Mouse (Mus musculus): ENCODE results near the gene Kcnj10.

Kcnj10 gene

DNA sequence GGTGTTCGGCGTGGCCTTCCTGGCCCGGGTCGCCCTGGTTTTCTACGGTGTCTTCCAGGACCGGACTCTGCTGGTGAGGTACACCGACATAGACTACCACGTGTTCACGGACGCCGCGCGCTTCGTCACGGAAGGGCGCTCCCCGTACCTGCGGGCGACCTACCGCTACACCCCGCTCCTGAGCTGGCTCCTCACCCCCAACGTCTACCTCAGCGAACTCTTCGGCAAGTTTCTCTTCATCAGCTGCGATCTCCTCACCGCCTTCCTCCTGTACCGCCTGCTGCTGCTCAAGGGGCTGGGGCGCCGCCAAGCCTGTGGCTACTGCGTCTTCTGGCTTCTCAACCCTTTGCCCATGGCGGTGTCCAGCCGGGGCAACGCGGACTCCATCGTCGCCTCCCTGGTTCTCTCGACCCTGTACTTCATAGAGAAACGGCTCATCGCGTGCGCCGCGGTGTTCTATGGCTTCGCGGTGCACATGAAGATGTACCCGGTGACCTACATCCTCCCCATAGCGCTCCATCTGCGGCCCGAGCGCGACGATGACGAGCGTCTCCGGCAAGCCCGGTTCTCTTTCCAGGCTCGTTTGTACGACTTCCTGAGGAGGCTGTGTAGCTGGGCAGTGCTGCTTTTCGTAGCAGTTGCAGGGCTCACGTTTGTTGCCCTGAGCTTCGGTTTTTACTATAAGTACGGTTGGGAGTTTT, 35.9 kb downstream of the Kcnj10 start:
- peak; percentile 40 for DNase-seq (ENCODE audit: low read depth)

DNA sequence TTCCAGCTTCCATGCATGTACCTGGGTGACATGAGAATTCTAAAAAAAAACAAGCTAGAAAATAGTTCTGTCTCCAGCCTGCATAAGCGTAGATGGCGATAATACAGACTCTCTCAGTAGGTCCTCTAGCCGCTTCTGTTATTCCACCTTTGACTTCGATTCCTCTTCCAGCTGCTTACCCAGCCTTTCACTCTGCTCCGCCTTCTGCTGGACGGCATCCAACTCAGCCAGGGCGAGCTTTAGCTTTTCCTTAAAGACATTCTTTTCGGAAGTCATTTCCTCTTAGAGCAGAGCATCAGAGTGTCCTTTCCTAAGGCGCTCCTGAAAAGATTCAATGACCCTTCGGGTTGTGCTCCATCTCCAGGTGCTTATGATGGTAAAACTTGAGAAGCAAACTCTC, 39.1 kb downstream of the Kcnj10 start:
- no peak for DNase-seq (ENCODE audit: low read depth)

DNA sequence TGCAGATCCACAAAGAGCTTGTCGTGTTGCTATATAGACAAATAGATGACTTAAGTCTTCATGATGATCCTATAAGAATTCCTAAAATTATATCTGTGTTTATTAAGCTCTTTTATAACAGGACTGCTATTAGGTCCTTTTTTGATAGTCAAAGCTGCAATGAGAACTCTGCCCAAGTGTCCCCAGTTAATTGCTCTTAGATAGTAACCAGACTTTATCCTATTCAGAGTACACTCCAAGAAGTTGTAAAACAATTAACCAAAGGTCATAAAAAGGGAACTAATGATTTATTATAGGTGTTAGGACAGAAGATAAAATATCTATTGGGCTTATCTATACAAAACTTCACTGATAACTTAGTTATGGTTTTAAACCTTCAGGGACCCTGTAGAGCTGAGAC, 41.1 kb downstream of the Kcnj10 start:
- no peak for DNase-seq (ENCODE audit: low read depth)

DNA sequence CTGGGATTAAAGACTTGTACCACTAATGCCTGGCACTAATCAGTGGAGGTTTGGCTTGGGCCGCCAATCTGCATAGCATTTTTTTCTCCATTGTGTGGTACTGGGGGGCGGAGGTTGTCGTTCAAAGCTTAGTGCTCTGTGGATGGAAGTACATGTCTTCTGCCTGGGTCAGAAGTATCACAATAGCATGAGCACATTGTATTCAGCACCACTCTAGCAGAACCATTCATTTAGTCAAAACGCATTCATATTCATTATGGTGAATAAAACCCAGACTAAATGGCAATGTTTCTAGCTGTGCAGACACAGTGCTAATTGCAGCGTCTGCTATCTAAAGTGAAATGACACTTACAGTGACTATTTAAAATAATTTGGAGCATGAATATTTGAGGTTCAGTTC, 46.2 kb downstream of the Kcnj10 start:
- no peak for DNase-seq (ENCODE audit: low read depth)

DNA sequence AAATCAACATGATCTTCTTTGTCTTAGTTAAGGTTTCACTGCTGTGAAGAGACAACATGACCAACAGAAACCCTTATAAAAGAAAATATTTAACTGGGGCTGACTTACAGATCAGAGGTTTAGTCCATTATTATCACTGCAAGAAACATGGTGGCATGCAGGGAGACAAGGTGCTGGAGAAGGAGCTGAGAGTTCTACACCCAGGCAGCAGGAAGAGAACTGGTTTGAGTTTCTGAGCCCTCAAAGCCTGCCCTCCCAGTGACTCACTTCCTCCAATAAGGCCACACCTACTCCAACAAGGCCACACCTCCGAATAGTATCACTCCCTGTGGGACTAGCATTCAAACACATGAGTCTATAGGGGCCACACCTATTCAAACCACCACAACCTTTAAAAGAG, 49.8 kb downstream of the Kcnj10 start:
- peak; percentile 82 for DNase-seq (ENCODE audit: low read depth)

DNA sequence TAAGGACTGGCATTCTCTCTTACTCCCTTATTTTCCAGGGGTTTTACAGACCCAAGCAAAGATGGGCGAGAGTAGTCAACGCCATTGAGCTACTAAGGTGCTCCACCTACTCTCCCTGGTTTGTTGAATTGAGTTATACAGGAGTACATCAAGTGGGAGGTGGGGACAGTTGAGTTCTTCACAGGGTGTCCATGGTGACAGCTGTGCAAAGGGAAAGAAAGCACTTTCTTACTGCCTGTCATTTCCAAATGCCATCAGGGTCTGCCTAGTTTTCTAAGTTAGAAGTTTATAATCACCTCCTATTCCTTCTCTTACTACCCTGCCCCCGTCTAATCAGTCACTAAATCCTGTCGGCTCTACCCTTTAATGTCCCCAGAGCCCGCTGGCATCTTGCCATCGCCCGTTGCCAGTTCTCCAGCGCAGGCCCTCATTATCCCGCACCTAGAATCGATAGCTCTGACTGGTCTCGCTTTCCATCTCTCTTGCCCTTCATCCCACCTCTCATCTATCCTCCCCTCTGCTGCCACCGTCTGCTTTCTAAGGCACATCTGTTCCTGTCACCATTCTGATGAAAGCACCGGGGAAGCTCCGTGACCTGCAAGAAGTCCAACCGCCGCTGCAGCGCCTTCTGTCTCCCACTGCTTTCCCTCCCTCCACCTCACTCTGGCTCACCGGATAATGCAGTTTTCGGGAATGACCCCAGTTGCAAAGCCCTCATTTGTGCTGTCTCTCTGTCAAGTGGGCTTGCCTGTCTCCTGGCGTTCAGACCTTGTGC, 51.0 kb downstream of the Kcnj10 start:
- no peak for DNase-seq (ENCODE audit: low read depth)

DNA sequence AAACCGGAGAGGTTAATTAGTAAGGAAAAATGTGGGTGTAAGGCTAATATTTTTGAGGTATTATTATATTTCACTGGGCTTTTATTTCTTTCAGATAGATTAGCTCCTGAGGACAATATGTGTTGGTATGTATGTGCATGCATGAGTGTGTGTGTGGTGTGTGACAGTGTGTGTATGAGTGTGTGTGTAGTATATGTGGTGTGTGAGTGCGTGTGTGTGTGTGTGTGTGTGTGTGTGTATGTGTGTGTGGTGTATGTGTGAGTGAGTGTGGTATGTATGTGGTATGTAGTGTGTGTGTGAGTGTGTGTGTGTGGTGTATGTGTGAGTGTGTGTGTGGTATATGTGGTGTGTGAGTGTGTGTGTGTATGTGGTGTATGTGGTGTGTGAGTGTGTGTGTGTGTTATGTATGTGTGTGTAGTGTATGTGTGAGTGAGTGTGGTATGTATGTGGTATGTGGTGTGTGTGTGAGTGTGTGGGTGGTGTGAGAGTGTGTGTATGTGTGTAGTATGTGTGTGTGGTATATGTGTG, 51.7 kb downstream of the Kcnj10 start:
- DNase-seq (ENCODE audit: low read depth) = no peak

DNA sequence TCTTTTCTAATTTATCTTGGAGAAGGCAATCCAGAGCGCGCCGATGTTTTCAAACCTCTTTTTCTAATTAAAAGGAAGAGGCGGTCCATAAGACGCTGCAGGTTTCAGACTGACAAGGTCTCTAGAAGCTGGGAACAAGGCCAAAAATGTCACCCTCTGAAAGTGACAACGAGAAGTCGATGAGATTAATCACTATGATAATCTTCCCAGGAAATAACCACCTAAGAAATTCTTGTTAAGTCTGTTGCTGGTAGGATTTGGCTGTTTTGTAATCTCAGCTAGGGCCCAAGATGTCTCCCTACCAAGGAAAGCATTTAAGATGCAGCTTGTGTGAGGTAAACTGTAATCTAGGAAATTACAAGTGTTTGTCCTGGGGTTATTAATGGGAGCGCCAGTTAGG, 52.7 kb downstream of the Kcnj10 start:
- DNase-seq (ENCODE audit: low read depth) = peak; percentile 63

DNA sequence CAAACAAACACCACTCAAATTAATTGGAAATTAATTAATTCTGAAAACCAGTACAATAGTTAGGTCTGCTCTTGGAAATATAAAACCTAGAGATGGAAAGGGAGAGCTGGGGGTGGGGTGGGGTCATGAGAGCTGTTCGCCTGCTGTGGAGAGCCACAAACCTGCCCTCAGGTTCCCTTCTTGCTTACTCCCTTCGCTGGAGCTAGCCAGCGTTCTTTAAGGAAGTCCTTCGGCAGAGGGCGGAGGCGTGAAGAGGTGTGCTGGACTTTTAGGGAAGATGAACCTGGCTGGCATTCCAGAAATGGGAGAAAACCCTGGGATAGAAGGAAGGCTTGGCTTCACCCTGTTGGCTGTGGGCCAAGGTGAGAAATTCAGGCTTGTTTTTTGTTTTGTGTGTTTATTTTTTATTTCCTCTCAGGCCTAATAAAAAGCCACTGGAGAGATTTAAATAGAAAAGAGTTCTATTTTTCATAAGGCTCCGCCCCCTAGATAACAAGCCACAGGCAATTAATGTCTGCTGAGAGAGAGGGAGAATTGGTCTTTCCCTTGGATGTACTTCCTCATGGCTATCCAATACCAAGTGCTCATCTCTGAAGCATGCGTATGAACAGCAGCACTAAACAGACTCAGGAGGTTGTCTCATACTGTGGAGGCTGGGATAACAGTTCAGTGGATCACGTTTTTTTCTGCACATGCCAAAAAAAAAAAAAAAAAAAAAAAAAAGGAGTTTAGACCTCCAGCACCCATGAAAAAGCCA, 56.2 kb downstream of the Kcnj10 start:
- no peak for DNase-seq (ENCODE audit: low read depth)

DNA sequence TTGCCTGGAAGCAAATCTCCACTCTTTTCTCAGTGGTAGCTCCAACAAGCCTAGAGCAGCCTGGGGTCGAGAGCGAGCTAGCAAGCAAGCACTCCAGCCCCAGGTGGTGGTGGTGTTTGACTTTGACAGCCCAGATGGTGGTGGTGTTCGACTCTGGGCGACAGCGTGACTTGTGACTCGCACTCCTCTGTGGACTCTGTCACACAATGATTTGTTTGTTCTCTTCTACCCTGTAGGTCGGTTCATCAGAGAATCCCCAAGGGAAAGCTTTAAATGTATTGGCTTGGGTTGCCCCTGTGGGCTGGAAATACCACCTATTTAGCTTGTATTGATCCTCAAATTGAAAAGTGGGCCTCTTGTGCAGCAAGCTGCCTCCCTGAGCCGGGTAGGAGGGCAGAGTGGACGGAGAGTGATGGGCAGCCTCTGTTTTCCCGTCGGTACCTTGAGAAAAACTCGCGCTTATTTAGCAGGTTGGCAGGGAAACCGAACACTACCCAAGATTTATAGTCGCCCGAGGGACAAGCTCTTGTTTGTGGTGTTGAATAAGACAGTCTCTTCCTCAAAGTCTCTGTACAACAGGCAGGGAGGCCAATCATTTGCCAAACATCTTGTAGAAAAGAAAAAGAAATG, 65.2 kb downstream of the Kcnj10 start:
- DNase-seq (ENCODE audit: low read depth) = no peak

DNA sequence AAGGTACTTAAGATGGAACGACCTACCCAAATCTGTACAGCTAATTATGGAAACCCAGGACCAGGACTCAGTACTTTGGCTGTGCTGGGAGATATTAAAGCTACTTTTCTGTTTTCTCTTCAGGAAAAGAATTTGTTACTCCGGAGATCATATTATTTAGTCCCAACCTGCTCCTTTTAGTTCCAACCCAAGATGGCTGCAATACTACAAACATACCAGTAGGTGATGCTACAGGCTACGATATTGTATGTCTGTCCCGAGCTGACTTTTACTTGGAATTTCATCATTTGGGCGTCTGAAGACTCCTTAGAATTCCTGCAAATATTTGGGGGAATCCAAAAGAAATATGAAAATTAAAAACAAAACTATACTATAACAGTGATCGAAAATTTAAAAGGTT, 68.0 kb downstream of the Kcnj10 start:
- DNase-seq (ENCODE audit: low read depth) = peak; percentile 69

DNA sequence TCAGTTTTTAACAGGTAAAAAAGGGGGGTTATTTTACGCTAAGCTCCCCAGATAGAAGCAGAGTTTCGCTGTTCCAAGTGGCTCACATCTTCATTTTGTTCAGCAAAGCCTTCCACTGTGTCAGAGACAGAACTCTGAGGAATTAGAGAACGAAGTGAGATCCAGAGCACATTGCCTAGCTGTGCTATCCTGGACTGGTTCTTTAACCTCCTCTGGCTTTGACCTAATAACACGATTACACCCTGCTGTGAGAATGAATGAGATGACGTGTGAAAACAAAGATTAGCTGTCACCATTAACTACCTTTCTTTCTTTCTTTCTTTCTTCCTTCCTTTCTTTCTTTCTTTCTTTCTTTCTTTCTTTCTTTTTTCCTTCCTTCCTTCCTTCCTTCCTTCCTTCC, 68.4 kb downstream of the Kcnj10 start:
- DNase-seq (ENCODE audit: low read depth) = no peak

DNA sequence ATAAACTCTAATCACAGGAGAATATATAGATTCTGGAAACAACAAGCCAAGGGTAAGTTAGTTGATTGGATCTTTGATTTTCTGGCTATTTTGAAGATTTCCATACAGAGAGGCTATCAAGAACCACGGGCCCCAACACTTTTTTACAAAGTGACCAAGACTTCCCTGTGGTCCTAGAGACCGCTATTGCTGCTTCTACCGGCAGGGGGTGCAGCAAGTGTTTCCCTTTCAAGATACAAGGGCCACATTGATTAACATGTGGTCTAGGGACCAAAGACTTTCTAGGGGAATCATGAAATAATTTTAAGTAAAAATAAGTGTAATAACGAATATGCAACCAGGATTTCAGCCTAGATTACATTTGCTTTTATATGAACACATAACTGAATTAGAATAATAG, 69.8 kb downstream of the Kcnj10 start:
- DNase-seq (ENCODE audit: low read depth) = peak; percentile 73

DNA sequence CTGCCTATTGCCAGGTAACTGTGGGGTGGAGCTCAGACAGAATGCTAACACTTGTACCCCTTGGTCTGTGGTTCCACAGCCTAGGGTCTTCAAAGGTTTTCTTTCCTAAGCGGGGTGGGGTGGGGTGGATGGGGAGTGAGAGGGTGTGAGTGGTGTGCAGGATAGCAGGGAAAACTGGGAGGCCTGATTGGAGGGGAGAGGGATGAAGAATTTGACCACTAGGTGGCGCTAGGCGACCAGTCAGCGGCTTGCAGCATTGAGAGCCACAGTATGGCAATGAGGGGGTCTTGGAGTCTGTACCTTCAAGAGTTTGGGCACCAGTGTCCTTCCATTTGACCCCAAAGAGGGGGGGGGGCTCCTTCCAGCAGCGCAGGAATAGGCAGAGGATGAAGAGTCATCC, 71.2 kb downstream of the Kcnj10 start:
- DNase-seq (ENCODE audit: low read depth) = peak; percentile 60

DNA sequence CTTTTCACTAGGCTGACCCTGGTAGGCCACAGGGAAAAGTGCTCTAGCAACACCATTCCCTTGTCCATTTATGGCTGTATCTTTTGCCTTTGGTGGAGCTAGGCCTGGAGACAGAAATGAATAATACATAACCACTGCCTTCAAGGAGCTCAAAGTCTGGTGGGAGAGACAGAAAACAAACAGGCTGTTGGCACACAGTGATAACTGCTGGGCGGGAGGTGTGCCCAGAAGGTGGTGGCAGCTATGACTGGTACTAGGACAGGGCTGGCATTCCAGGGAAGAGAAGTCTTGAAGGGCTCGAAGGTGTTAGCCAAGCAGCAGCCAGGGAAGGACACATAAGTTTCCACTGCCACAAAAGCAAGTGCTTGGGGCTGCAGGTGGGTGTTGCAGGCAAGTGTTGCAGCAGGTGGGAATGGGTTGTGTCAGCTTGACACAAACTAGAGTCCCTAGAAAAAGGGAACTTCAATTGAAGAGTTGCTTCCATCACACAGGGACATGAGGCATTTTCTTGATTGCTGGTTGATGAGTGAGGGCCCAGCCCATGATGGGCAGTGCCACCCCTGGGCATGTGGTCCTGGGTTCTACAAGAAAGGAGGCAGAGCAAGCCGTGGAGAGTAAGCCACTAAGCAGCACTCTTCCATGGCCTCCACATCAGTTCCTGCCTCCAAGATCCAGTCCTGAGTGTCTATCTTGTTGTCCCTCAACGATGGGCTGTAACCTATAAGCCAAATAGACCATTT, 72.7 kb downstream of the Kcnj10 start:
- no peak for DNase-seq (ENCODE audit: low read depth)

DNA sequence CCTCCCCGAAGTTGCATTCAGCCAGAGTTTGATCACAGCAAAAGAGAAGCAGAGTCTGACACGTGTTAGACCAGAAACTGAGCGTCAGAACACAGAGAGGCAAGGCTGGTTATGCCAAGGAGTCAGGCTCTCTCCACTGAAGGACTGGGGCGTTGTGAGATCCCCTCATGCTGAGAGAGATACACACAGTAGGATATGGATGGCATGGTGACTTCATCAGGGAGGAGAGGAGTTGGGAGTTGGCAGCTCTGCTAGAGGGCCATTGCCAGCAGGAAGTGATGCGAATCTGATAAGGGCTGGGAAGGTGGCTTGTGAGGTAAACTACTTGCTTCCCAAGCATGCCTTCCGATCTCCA, 73.2 kb downstream of the Kcnj10 start:
- no peak for DNase-seq (ENCODE audit: low read depth)

DNA sequence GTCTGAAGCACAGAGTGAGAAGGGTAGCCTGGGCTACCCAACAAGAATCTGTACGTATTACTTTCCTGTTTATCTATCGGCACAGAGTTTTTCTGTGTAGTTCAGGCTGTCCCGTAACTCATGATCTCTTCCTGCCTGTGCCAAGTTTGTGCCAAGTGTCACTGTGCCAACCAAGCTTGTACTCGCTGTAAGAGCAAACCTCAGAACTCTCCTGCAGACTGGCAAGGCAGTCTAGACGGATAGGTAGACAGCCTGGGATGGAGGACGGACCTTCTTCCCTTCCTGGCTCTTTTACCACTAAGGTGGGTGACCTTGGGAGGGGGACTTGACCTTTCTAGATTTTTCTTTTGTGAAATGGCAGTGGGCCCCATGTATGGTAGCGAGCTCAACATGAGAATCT, 74.1 kb downstream of the Kcnj10 start:
- no peak for DNase-seq (ENCODE audit: low read depth)

DNA sequence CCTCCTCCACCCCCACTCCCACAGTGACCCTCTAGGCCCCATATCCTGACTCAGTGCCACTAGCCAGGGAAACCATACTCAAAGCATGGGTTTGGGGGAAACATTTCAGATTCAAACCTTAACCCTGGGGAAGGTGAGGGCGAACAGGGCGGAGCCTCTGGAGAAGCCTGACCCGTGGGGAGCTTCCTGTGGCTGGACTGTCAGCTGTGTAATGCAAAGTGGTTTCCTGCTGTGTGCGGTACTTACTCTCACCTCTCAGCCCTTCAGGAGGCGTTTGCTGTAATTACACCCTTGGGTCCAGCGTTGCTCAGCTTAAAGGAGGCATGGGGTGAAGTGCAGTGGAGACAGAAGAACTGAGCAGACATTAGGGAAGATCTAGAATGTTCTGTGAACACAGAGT, 77.2 kb downstream of the Kcnj10 start:
- peak; percentile 56 for DNase-seq (ENCODE audit: low read depth)

DNA sequence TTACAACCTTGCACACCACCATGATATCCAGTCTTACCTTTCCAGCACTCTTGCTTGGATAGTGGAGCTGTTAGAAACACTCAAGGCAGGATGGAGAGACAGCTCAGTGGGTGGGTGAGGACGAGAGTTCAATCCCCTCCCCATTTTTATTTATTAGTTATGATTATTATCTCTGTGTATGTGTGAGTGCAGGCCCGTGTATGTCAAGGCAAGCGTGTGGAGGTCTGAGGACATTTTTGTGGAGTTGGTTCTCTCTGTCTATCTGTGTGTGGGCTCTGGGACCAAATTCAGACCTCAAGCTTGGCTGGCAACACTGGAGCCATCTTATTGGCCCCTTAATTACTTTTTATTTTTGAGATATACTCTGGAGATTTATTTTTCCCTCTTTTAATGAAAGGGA, 77.6 kb downstream of the Kcnj10 start:
- no peak for DNase-seq (ENCODE audit: low read depth)

DNA sequence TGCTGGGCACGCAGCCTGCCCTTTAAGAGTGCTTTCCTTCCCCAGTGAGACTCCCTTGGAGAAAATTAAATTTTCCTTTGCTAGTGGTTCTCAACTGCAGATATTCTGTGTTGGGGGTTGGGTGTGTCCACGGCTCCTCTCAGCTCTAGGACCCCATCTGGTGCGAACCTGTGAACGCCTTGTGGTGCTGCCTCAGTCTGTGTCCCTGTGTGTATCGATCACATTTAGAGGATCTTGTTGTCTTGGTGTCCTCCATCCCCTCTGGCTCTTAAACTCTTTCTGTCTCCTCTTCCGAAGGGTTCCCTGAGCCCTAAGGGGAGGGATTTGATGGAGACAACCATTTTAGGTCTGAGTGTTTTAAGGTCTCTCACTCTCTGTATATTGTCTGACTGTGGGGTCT, 79.2 kb downstream of the Kcnj10 start:
- no peak for DNase-seq (ENCODE audit: low read depth)

DNA sequence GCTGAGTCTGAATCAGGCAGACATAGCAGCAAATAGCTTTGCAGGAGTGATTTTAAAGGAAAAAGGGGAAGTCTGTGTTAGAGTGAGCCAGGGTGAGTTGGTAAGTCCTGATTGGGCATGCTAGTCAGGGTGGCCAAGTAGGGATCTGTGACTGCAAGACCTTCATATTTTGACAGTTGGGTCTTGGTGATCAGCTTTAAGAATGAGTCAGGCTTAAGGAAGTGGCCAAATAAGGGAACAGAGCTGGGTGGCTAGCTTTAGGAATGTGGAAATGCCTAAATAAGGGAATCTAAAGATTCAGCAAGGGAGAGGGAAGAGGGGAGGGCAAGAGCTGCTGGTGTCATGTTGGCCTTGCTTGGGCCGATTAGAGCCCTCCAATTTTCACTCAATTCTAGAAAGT, 82.4 kb downstream of the Kcnj10 start:
- DNase-seq (ENCODE audit: low read depth) = peak; percentile 91

Data from 416B (cell line).